22 mouse cellular contexts compared by ENCODE assay signal in the genomic region with DNA sequence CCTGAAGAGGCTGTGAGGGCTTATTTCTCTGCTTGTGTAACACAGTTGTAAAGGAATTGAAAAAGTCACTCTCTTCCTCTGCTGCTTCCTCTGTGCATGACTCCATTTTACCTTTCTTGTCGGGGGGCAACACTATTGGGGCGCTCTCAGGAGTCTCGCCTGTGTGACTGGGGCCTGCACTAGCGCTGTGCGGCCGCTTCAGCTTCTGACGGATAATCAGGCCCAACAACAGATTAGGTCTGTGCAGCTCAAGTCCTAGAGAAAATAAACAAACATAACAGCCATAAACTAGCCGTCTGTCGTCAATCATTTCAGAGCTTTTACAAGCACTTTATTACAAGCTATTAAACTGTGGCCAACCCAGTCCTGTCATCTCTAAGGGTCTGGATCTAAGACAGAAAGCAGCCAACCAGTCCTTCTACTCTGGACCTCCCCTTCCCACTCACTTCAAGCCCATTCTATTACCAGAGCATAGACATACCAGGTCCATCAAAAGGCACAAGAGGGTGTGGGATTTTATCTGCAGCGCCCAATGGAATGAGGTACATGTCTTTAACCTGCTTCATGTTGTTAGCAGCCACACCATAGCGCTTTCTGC.
"Had no signal": no experiment of that assay in that cellular context is flagged by ENCODE, and none has a peak within 500 bp of the region (broad histone marks: within the 10 kb centered on the region; RNA-seq: fewer than 3 reads in every experiment).

No protein-coding gene starts in this region.

- H3K4me1 ChIP-seq: limb, embryonic 15.5 days; midbrain, embryonic 12.5 days; midbrain, embryonic 15.5 days; neural tube, embryonic 12.5 days; neural tube, embryonic 15.5 days had no signal

- H3K4me2 ChIP-seq: limb, embryonic 15.5 days; liver, embryonic 11.5 days; lung, embryonic 14.5 days; midbrain, embryonic 12.5 days; midbrain, embryonic 15.5 days; neural tube, embryonic 12.5 days; neural tube, embryonic 15.5 days had no signal

- H3K4me3 ChIP-seq: layer of hippocampus, adult 2 months; limb, embryonic 15.5 days; midbrain, embryonic 12.5 days; midbrain, embryonic 15.5 days; neural tube, embryonic 12.5 days; neural tube, embryonic 15.5 days had no signal

- DNase-seq: kidney, adult 8-10 months; layer of hippocampus, adult 9-11 months; liver, postnatal 0 days; lung, embryonic 14.5 days; right cerebral cortex, adult 18-20 months; right cerebral cortex, postnatal 14 days; right cerebral cortex, postnatal 4 days; thymus, adult 2 months; thymus, postnatal 14 days; thymus, postnatal 4 days had no signal

- H3K27me3 ChIP-seq: limb, embryonic 15.5 days; midbrain, embryonic 12.5 days; midbrain, embryonic 15.5 days; neural tube, embryonic 12.5 days; neural tube, embryonic 15.5 days had no signal

- H3K27ac ChIP-seq: hindbrain, postnatal 0 days; layer of hippocampus, adult 2 months; limb, embryonic 15.5 days; liver, embryonic 14.5 days; macrophage; midbrain, embryonic 12.5 days; midbrain, embryonic 15.5 days; neural tube, embryonic 12.5 days; neural tube, embryonic 15.5 days; stomach, postnatal 0 days had no signal

- H3K9me3 ChIP-seq: limb, embryonic 15.5 days; midbrain, embryonic 12.5 days; midbrain, embryonic 15.5 days; neural tube, embryonic 12.5 days; neural tube, embryonic 15.5 days had no signal

- ATAC-seq: hindbrain, postnatal 0 days; inflammation-experienced regulatory T-cells, adult 6 months; liver, postnatal 0 days; midbrain, embryonic 15.5 days had no signal

- H3K9ac ChIP-seq: limb, embryonic 15.5 days; liver, embryonic 14.5 days; liver, postnatal 0 days; lung, embryonic 14.5 days; midbrain, embryonic 12.5 days; midbrain, embryonic 15.5 days; neural tube, embryonic 12.5 days; neural tube, embryonic 15.5 days had no signal
